In the genomic region with DNA sequence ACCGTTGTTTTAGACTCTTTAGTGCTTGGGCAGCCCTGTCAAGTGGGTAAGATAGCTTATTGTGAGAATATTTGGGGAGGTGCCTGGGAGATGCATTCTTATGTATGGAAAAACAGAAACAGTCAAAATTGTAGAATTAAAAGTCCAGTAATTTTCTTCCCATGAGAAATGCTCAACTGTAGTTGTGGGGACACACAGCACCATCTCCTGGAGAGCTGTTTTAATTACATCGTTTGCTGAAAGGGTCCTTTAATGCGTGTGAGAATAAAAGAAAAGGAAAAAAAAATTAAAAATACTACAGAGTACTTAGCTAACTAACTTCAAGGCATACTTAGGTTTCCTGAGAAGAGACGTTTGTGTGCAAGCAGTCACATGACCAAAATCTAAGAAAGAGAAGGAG, we compare ENCODE assay signal across 11 mouse cellular contexts.
DNase-seq lines count a peak whose midpoint lies in the region; ATAC-seq and TF ChIP-seq lines count a peak whose summit lies in the region.
"Had no signal": no experiment of that assay in that cellular context is flagged by ENCODE, and none has a peak within 500 bp of the region (broad histone marks: within the 10 kb centered on the region; RNA-seq: fewer than 3 reads in every experiment).

No protein-coding gene starts in this region.

- no peak overlapping the region for H3K27ac ChIP-seq in embryonic facial prominence, embryonic 11.5 days (replicated peaks; ENCODE audit: low read depth, low read length)
- H3K27ac ChIP-seq in embryonic facial prominence, embryonic 10.5 days (replicated peaks), result no peak overlapping the region
- no peak overlapping the region for H3K27ac ChIP-seq in hindbrain, postnatal 0 days
- no peak overlapping the region for H3K27ac ChIP-seq in hindbrain, embryonic 16.5 days (ENCODE audit: low read depth, low read length)
- H3K27ac ChIP-seq in liver, postnatal 0 days (ENCODE audit: low read depth), result no peak overlapping the region
- no peak overlapping the region for H3K27ac ChIP-seq in liver, embryonic 11.5 days (ENCODE audit: low read depth, low read length)
- H3K27ac ChIP-seq: limb, embryonic 13.5 days had no signal

- WGBS in embryonic facial prominence, embryonic 11.5 days, result 40% methylated on average over 4 of the region's 4 CpGs
- WGBS in embryonic facial prominence, embryonic 10.5 days, result 50% methylated on average over 4 of the region's 4 CpGs
- 39% methylated on average over 4 of the region's 4 CpGs for WGBS in hindbrain, postnatal 0 days
- WGBS in hindbrain, embryonic 16.5 days, result 39% methylated on average over 4 of the region's 4 CpGs
- WGBS in liver, postnatal 0 days (ENCODE audit: insufficient replicate concordance), result 37% methylated on average over 4 of the region's 4 CpGs
- WGBS in liver, embryonic 11.5 days, result 42% methylated on average over 4 of the region's 4 CpGs

- H3K36me3 ChIP-seq in embryonic facial prominence, embryonic 11.5 days (replicated peaks; ENCODE audit: control insufficient read depth, insufficient read depth, low read depth, low read length), result no peaks in the 10 kb centered on the region
- H3K36me3 ChIP-seq in embryonic facial prominence, embryonic 10.5 days (replicated peaks), result no peaks in the 10 kb centered on the region
- H3K36me3 ChIP-seq in hindbrain, postnatal 0 days (ENCODE audit: insufficient read depth, low read length), result no peaks in the 10 kb centered on the region
- H3K36me3 ChIP-seq in hindbrain, embryonic 16.5 days (ENCODE audit: control insufficient read depth, insufficient read depth, low read length), result no peaks in the 10 kb centered on the region
- H3K36me3 ChIP-seq in liver, postnatal 0 days (replicated peaks; ENCODE audit: insufficient read depth, low read length), result no peaks in the 10 kb centered on the region
- no peaks in the 10 kb centered on the region for H3K36me3 ChIP-seq in liver, embryonic 11.5 days (ENCODE audit: control insufficient read depth, insufficient read depth, low read length)
- H3K36me3 ChIP-seq: limb, embryonic 13.5 days had no signal

- no peak for TF ChIP-seq EP300 in liver, postnatal 0 days (IDR thresholded peaks at IDR 0.05; ENCODE audit: low read depth)

- TF ChIP-seq CTCF in hindbrain, postnatal 0 days (IDR thresholded peaks at IDR 0.05; ENCODE audit: low read depth), result peak; percentile 63
- TF ChIP-seq CTCF in liver, postnatal 0 days (IDR thresholded peaks at IDR 0.05; ENCODE audit: low read depth), result peak; percentile 40

- H3K9me3 ChIP-seq in embryonic facial prominence, embryonic 11.5 days (replicated peaks; ENCODE audit: control insufficient read depth, low read length), result no peaks in the 10 kb centered on the region
- H3K9me3 ChIP-seq in embryonic facial prominence, embryonic 10.5 days, result no peaks in the 10 kb centered on the region
- H3K9me3 ChIP-seq in hindbrain, postnatal 0 days (ENCODE audit: low read length), result no peaks in the 10 kb centered on the region
- H3K9me3 ChIP-seq in hindbrain, embryonic 16.5 days (ENCODE audit: control insufficient read depth, low read length), result no peaks in the 10 kb centered on the region
- H3K9me3 ChIP-seq in liver, postnatal 0 days (ENCODE audit: low read length), result no peaks in the 10 kb centered on the region
- no peaks in the 10 kb centered on the region for H3K9me3 ChIP-seq in liver, embryonic 11.5 days (ENCODE audit: control insufficient read depth, low read length)
- H3K9me3 ChIP-seq: limb, embryonic 13.5 days had no signal

- H3K27me3 ChIP-seq in embryonic facial prominence, embryonic 11.5 days (ENCODE audit: control insufficient read depth, insufficient read depth, low read length), result no peaks in the 10 kb centered on the region
- no peaks in the 10 kb centered on the region for H3K27me3 ChIP-seq in embryonic facial prominence, embryonic 10.5 days (replicated peaks; ENCODE audit: low read depth, poor library complexity, severe bottlenecking)
- H3K27me3 ChIP-seq in hindbrain, postnatal 0 days (ENCODE audit: insufficient read depth, low read length), result no peaks in the 10 kb centered on the region
- H3K27me3 ChIP-seq in hindbrain, embryonic 16.5 days (replicated peaks; ENCODE audit: control insufficient read depth, insufficient read depth, low read length), result no peaks in the 10 kb centered on the region
- H3K27me3 ChIP-seq in liver, postnatal 0 days (ENCODE audit: insufficient read depth, low read length), result no peaks in the 10 kb centered on the region
- H3K27me3 ChIP-seq in liver, embryonic 11.5 days (replicated peaks; ENCODE audit: control insufficient read depth, insufficient read depth, low read length), result no peaks in the 10 kb centered on the region
- H3K27me3 ChIP-seq: limb, embryonic 13.5 days had no signal

- H3K4me1 ChIP-seq in embryonic facial prominence, embryonic 11.5 days (ENCODE audit: control insufficient read depth, insufficient read depth, low read length), result no peaks in the 10 kb centered on the region
- H3K4me1 ChIP-seq in embryonic facial prominence, embryonic 10.5 days, result no peaks in the 10 kb centered on the region
- H3K4me1 ChIP-seq in hindbrain, postnatal 0 days (ENCODE audit: insufficient read depth, low read length), result no peaks in the 10 kb centered on the region
- H3K4me1 ChIP-seq in hindbrain, embryonic 16.5 days (ENCODE audit: control insufficient read depth, insufficient read depth, low read depth, low read length), result no peaks in the 10 kb centered on the region
- no peaks in the 10 kb centered on the region for H3K4me1 ChIP-seq in liver, postnatal 0 days (ENCODE audit: insufficient read depth)
- H3K4me1 ChIP-seq in liver, embryonic 11.5 days (replicated peaks; ENCODE audit: control insufficient read depth, insufficient read depth, low read length), result no peaks in the 10 kb centered on the region
- H3K4me1 ChIP-seq: limb, embryonic 13.5 days had no signal

- ATAC-seq in embryonic facial prominence, embryonic 11.5 days (replicated peaks; ENCODE audit: insufficient number of reproducible peaks, low FRiP score, low TSS enrichment, low read depth), result no peak
- no peak for ATAC-seq in hindbrain, postnatal 0 days
- no peak for ATAC-seq in hindbrain, embryonic 16.5 days
- no peak for ATAC-seq in liver, postnatal 0 days
- no peak for ATAC-seq in liver, embryonic 11.5 days (replicated peaks; ENCODE audit: low FRiP score)

- no peak overlapping the region for H3K9ac ChIP-seq in embryonic facial prominence, embryonic 11.5 days (replicated peaks; ENCODE audit: low read length)
- no peak overlapping the region for H3K9ac ChIP-seq in hindbrain, postnatal 0 days (replicated peaks; ENCODE audit: low read length)
- H3K9ac ChIP-seq in hindbrain, embryonic 16.5 days (ENCODE audit: low read depth, low read length), result no peak overlapping the region
- H3K9ac ChIP-seq in liver, postnatal 0 days (replicated peaks), result no peak overlapping the region
- no peak overlapping the region for H3K9ac ChIP-seq in liver, embryonic 11.5 days (ENCODE audit: low read depth, low read length)
- H3K9ac ChIP-seq: limb, embryonic 13.5 days had no signal

- peak; percentile 26 for DNase-seq in embryonic facial prominence, embryonic 11.5 days (ENCODE audit: low spot score)
- no peak for DNase-seq in embryonic facial prominence, embryonic 10.5 days (ENCODE audit: low spot score)
- peak; percentile 60 for DNase-seq in hindbrain, postnatal 0 days (ENCODE audit: low spot score)
- no peak for DNase-seq in liver, postnatal 0 days
- DNase-seq in liver, embryonic 11.5 days (ENCODE audit: low spot score), result no peak
- DNase-seq in embryo, embryonic 9.5 days (ENCODE audit: extremely low spot score), result peak; percentile 23
- no peak for DNase-seq in gastrocnemius, adult 8-10 months (ENCODE audit: low spot score in 2 of 2)
- DNase-seq: cerebellum, postnatal 36 days; kidney, adult 2 months had no signal

- no peak overlapping the region for H3K4me2 ChIP-seq in embryonic facial prominence, embryonic 11.5 days (ENCODE audit: low read depth, low read length)
- H3K4me2 ChIP-seq in hindbrain, postnatal 0 days (ENCODE audit: low read depth, low read length), result no peak overlapping the region
- H3K4me2 ChIP-seq in hindbrain, embryonic 16.5 days (ENCODE audit: low read length), result no peak overlapping the region
- no peak overlapping the region for H3K4me2 ChIP-seq in liver, postnatal 0 days (ENCODE audit: low read depth, low read length)
- no peak overlapping the region for H3K4me2 ChIP-seq in liver, embryonic 11.5 days
- H3K4me2 ChIP-seq: limb, embryonic 13.5 days had no signal

- no peak overlapping the region for H3K4me3 ChIP-seq in embryonic facial prominence, embryonic 11.5 days (ENCODE audit: low read depth, low read length)
- no peak overlapping the region for H3K4me3 ChIP-seq in embryonic facial prominence, embryonic 10.5 days
- H3K4me3 ChIP-seq in hindbrain, postnatal 0 days (ENCODE audit: low read length), result no peak overlapping the region
- H3K4me3 ChIP-seq in hindbrain, embryonic 16.5 days (ENCODE audit: low read length), result no peak overlapping the region
- H3K4me3 ChIP-seq in liver, postnatal 0 days (ENCODE audit: low read depth, low read length), result no peak overlapping the region
- no peak overlapping the region for H3K4me3 ChIP-seq in liver, embryonic 11.5 days (ENCODE audit: low read depth, low read length)
- H3K4me3 ChIP-seq: limb, embryonic 13.5 days had no signal

Comparison
In these comparisons a context has a peak if more than half of its experiments do, and no peak if none do; other contexts are left out.
1. DNase-seq: peak in embryonic facial prominence, embryonic 11.5 days (single experiment), hindbrain, postnatal 0 days (single experiment) and embryo, embryonic 9.5 days (single experiment); none in embryonic facial prominence, embryonic 10.5 days (single experiment), liver, postnatal 0 days (single experiment), liver, embryonic 11.5 days (single experiment) and gastrocnemius, adult 8-10 months (0 of 2).